Mouse (Mus musculus): ENCODE results near the gene Dld.
A peak's percentile ranks its signal among the peaks of the same experiment; 100 is the strongest.

The Dld gene

GRCm38 (mm10) chr12:31320817-31321216 lies 30.4 kb downstream of the Dld start:
- DNase-seq (ENCODE audit: low spot score), result no peak

GRCm38 (mm10) chr12:31318409-31318963 lies 32.8 kb downstream of the Dld start:
- DNase-seq (ENCODE audit: low spot score), result no peak

GRCm38 (mm10) chr12:31317670-31318408 lies 33.4 kb downstream of the Dld start:
- no peak for DNase-seq (ENCODE audit: low spot score)

DNA sequence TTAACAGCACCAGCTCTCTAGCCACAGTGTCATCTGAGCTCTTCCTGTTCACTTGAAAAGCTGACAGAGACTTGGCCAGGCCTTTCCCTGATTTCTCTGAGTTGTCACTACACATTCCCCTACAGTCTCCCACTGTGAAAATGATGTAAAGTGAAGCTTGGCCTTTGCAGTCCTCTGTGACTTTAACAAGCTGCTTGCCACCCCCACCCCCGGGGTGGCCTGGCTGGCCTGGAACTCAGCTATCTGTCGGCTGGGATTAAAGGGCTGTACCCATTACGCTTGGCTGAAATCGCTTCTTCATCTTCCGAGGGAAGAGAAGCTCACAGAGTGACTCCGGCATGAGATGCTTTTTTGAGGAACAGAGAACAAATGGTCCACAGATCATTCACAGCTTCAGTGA lies 35.3 kb downstream of the Dld start:
- peak; percentile 61 for DNase-seq (ENCODE audit: low spot score)

DNA sequence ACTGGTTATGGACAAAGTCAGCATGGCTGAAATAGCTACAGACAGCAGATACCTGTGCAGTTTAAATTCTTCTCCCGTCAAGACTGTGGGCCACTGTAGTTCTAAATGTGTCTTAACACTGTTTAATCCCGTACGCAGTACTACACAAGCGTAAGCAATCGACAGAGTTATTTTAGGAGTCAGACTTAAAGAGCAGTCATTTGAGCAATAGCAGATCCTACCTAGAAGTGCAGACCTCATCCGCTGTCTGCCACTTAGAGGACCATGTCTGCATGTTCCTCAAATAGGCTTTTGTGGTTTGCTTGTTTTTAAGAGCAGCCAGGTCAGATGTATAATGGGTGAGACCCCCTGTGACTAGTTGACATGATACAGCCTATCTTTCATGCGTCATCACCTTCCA lies 36.9 kb downstream of the Dld start:
- DNase-seq (ENCODE audit: low spot score), result no peak

GRCm38 (mm10) chr12:31313136-31313535 lies 38.1 kb downstream of the Dld start:
- no peak for DNase-seq (ENCODE audit: low spot score)

DNA sequence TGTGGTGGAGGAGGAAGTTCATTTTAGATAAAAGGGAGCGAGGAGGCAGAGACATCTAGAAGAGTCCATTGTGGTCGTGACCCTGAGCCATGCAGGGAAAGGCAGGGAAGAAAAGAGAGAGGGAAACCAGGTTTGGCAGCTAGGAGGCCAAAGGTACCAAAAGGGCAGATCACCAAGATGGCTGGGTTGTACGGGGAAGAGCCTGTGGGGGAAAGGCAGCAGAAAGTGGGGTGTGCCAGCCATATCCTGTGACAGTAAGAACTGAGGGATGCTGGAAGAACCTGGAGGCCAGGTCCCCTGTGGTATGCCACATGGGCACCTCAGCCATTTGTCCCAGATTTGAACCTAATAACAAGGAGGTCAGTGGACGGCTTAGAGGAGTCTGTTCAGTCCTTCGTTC lies 39.0 kb downstream of the Dld start:
- no peak for DNase-seq (ENCODE audit: low spot score)

- no peak for DNase-seq (ENCODE audit: low spot score)
Observed at GRCm38 (mm10) chr12:31311671-31312265, 39.5 kb downstream of the Dld start.

- DNase-seq (ENCODE audit: low spot score), result no peak
Observed at GRCm38 (mm10) chr12:31310687-31311086, 40.6 kb downstream of the Dld start.

GRCm38 (mm10) chr12:31307756-31308155 lies 43.5 kb downstream of the Dld start:
- no peak for DNase-seq (ENCODE audit: low spot score)

GRCm38 (mm10) chr12:31307011-31307410 lies 44.2 kb downstream of the Dld start:
- no peak for DNase-seq (ENCODE audit: low spot score)

- DNase-seq (ENCODE audit: low spot score), result no peak
Observed at GRCm38 (mm10) chr12:31306075-31306675, 45.1 kb downstream of the Dld start.

- no peak for DNase-seq (ENCODE audit: low spot score)
Observed at GRCm38 (mm10) chr12:31302766-31303511, 48.3 kb downstream of the Dld start.

- DNase-seq (ENCODE audit: low spot score), result no peak
Observed at GRCm38 (mm10) chr12:31302266-31302665, 49.0 kb downstream of the Dld start.

- DNase-seq (ENCODE audit: low spot score), result no peak
Observed at GRCm38 (mm10) chr12:31300276-31300675, 51.0 kb downstream of the Dld start.

DNA sequence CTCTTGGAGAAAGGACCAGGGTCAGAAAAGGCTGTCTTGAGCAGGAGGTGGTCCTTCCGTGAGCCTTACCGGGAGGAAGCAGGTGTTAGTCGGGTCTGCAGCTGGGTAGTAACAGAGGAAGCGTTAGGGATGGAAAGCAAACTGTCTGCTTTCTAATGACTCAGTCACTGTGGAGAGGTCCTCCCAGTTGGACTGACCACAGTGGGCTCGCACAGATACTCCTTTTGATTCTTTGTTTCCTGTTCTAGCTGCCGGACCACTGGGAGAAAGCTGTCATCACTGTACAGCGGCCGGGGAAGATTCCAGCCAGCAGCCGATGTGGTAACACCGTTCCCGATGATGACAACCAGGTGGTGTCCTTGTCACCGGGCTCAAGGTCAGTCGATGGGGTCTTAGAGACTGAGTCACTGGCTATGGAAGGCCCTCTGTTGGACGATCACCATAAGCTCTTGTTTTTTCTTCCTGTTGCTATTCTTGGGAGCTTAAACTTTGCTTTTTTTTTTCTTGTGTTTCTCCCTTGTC lies 51.5 kb downstream of the Dld start:
- DNase-seq (ENCODE audit: low spot score), result no peak

GRCm38 (mm10) chr12:31299126-31299525 lies 52.1 kb downstream of the Dld start:
- no peak for DNase-seq (ENCODE audit: low spot score)

GRCm38 (mm10) chr12:31298530-31298929 lies 52.7 kb downstream of the Dld start:
- no peak for DNase-seq (ENCODE audit: low spot score)

DNA sequence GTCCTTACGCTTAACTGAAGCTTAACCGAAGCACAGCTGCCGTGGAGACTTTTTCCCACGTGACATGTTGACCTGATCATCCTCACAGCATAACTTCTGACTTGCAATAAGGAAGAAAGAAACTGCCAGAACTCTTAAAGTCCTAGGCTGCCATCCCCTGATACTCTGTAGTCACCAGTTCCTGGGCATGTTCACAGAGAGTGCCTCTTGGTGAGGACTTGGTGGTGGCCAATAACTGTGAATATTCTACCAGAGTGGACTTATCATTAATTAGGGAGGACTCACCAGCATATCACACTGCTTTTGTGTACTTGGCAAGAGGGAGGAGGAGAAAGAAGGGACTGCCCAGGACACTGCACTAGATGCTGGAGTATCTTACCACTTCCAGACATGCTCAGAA lies 53.1 kb downstream of the Dld start:
- DNase-seq (ENCODE audit: low spot score), result no peak

GRCm38 (mm10) chr12:31296097-31296496 lies 55.2 kb downstream of the Dld start:
- DNase-seq (ENCODE audit: low spot score), result no peak

- no peak for DNase-seq (ENCODE audit: low spot score)
Observed at GRCm38 (mm10) chr12:31295505-31295904, 55.7 kb downstream of the Dld start.

DNA sequence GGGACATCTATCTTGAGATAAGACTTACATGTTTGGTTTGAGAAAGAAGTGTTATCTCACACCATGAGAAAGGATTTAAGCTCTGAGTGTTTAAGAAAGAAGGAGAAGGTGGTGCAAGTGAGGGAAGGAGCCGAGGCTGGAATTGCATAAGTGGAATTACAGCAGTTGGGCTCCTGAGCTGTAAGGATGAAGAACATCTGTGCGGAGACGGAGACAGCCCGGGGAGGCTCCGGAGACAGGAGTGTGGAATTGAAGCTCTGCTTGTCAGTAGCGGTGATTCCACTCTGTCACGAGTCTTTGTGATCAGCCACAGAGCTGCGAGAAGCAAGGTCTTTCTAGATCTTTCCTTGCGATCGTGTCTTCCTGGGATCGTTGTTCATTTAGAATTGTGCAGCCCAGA lies 56.3 kb downstream of the Dld start:
- DNase-seq (ENCODE audit: low spot score), result no peak

Measured in retina, embryonic 14.5 days (tissue).